Mouse (Mus musculus): ENCODE results near the gene 1700088E04Rik. TPM values are rescaled to one million over a fixed set of nuclear protein-coding genes. Genes with fewer than 3 reads are reported as not detected.

Gene 1700088E04Rik
- polyA plus RNA-seq, 1 experiment from 2014 or later, result 6.0 TPM

- Histone ChIP-seq H3K4me3 (no peak overlapping the region), H3K4me2 (no peak overlapping the region), H3K27me3 (replicated peaks) (no peaks in the 10 kb centered on the region), H3K4me1 (peaks cover 42% of the 10 kb centered on the region), H3K27ac (replicated peaks) (peak overlapping the region; percentile 20; the same call in 1 of the 2 replicates), H3K9me3 (no peaks in the 10 kb centered on the region), H3K9ac (peak overlapping the region; percentile 28; the same call in 1 of the 2 replicates), H3K36me3 (peaks cover 89% of the 10 kb centered on the region)
- no peak for ATAC-seq (ENCODE audit: extremely low read depth, insufficient number of reproducible peaks, low FRiP score, low TSS enrichment)
- WGBS, result 49% methylated on average over 5 of the region's 5 CpGs
Observed at GRCm38 (mm10) chr15:79115276-79115675, 25.8 kb downstream of the 1700088E04Rik start.

- ATAC-seq (ENCODE audit: extremely low read depth, insufficient number of reproducible peaks, low FRiP score, low TSS enrichment), result peak; percentile 59
- Histone ChIP-seq H3K4me1 (peaks cover 58% of the 10 kb centered on the region), H3K27me3 (replicated peaks) (no peaks in the 10 kb centered on the region), H3K27ac (replicated peaks) (peak overlapping the region; percentile 97), H3K9me3 (no peaks in the 10 kb centered on the region), H3K36me3 (peaks cover 54% of the 10 kb centered on the region), H3K9ac (peak overlapping the region; percentile 99), H3K4me3 (peak overlapping the region; percentile 97), H3K4me2 (peak overlapping the region; percentile 92)
- 26% methylated on average over 4 of the region's 4 CpGs for WGBS
Observed at GRCm38 (mm10) chr15:79111774-79112173, 29.3 kb downstream of the 1700088E04Rik start.

- H3K9ac ChIP-seq, result peak overlapping the region; percentile 99
- no peaks in the 10 kb centered on the region for H3K9me3 ChIP-seq
- peak overlapping the region; percentile 97 for H3K27ac ChIP-seq (replicated peaks)
- peaks cover 55% of the 10 kb centered on the region for H3K4me1 ChIP-seq
- ATAC-seq (ENCODE audit: extremely low read depth, insufficient number of reproducible peaks, low FRiP score, low TSS enrichment), result no peak
- WGBS, result 50% methylated on average over 2 of the region's 2 CpGs
- H3K27me3 ChIP-seq (replicated peaks), result no peaks in the 10 kb centered on the region
- peak overlapping the region; percentile 97 for H3K4me3 ChIP-seq
- peak overlapping the region; percentile 92 for H3K4me2 ChIP-seq
- peaks cover 42% of the 10 kb centered on the region for H3K36me3 ChIP-seq
Observed at GRCm38 (mm10) chr15:79110528-79110927, 30.5 kb downstream of the 1700088E04Rik start.

GRCm38 (mm10) chr15:79110031-79110430 is 31.0 kb downstream of the 1700088E04Rik start:
- peak overlapping the region; percentile 92 for H3K4me2 ChIP-seq
- peaks cover 37% of the 10 kb centered on the region for H3K36me3 ChIP-seq
- no peaks in the 10 kb centered on the region for H3K9me3 ChIP-seq
- peak overlapping the region; percentile 97 for H3K27ac ChIP-seq (replicated peaks)
- peak overlapping the region; percentile 97 for H3K4me3 ChIP-seq
- ATAC-seq (ENCODE audit: extremely low read depth, insufficient number of reproducible peaks, low FRiP score, low TSS enrichment), result no peak
- 10% methylated on average over 9 of the region's 9 CpGs for WGBS
- H3K4me1 ChIP-seq, result peaks cover 50% of the 10 kb centered on the region
- H3K27me3 ChIP-seq (replicated peaks), result no peaks in the 10 kb centered on the region
- H3K9ac ChIP-seq, result peak overlapping the region; percentile 99

GRCm38 (mm10) chr15:79109321-79109934 is 31.6 kb downstream of the 1700088E04Rik start:
- Histone ChIP-seq H3K36me3 (peaks cover 31% of the 10 kb centered on the region), H3K4me3 (peak overlapping the region; percentile 97), H3K27me3 (replicated peaks) (no peaks in the 10 kb centered on the region), H3K9ac (peak overlapping the region; percentile 99), H3K4me2 (peak overlapping the region; percentile 92), H3K27ac (replicated peaks) (peak overlapping the region; percentile 97), H3K4me1 (peaks cover 45% of the 10 kb centered on the region), H3K9me3 (no peaks in the 10 kb centered on the region)
- 1% methylated on average over 38 of the region's 46 CpGs for WGBS
- ATAC-seq (ENCODE audit: extremely low read depth, insufficient number of reproducible peaks, low FRiP score, low TSS enrichment), result 0 out of 2 replicates have a peak, but pooled peaks have one; percentile 8

GRCm38 (mm10) chr15:79108421-79109320 is 32.4 kb downstream of the 1700088E04Rik start, which contains the start of gene Micall1:
Micall1 (plus strand) TSS chr15:79108898.
- Histone ChIP-seq H3K9ac (peak within 1 kb of the TSS; percentile 99), H3K27ac (replicated peaks) (peak within 1 kb of the TSS; percentile 97), H3K9me3 (no peaks in the 10 kb centered on the region), H3K4me2 (peak within 1 kb of the TSS; percentile 92), H3K36me3 (peaks cover 23% of the 10 kb centered on the region), H3K4me1 (peaks cover 45% of the 10 kb centered on the region), H3K4me3 (peak within 1 kb of the TSS; percentile 97), H3K27me3 (replicated peaks) (no peaks in the 10 kb centered on the region)
- WGBS, result under 1% methylated on average over 68 of the region's 85 CpGs
- peak; percentile 45; the same call in 1 of the 2 replicates for ATAC-seq (ENCODE audit: extremely low read depth, insufficient number of reproducible peaks, low FRiP score, low TSS enrichment)

GRCm38 (mm10) chr15:79107966-79108365 is 33.1 kb downstream of the 1700088E04Rik start:
- H3K4me3 ChIP-seq, result peak overlapping the region; percentile 97
- ATAC-seq (ENCODE audit: extremely low read depth, insufficient number of reproducible peaks, low FRiP score, low TSS enrichment), result no peak
- H3K27me3 ChIP-seq (replicated peaks), result no peaks in the 10 kb centered on the region
- peaks cover 16% of the 10 kb centered on the region for H3K36me3 ChIP-seq
- H3K9ac ChIP-seq, result peak overlapping the region; percentile 99
- H3K4me1 ChIP-seq, result peaks cover 43% of the 10 kb centered on the region
- H3K27ac ChIP-seq (replicated peaks), result peak overlapping the region; percentile 97
- 18% methylated on average over 7 of the region's 7 CpGs for WGBS
- peak overlapping the region; percentile 92 for H3K4me2 ChIP-seq
- H3K9me3 ChIP-seq, result no peaks in the 10 kb centered on the region

- Histone ChIP-seq H3K4me2 (no peak overlapping the region), H3K9ac (no peak overlapping the region), H3K27me3 (replicated peaks) (no peaks in the 10 kb centered on the region), H3K27ac (replicated peaks) (no peak overlapping the region), H3K36me3 (0 out of 2 replicates have a peak, but pooled peaks cover 3% of the 10 kb centered on the region), H3K4me3 (no peak overlapping the region), H3K9me3 (no peaks in the 10 kb centered on the region), H3K4me1 (peaks cover 40% of the 10 kb centered on the region)
- ATAC-seq (ENCODE audit: extremely low read depth, insufficient number of reproducible peaks, low FRiP score, low TSS enrichment), result no peak
- WGBS, result 55% methylated on average over 2 of the region's 2 CpGs
Observed at GRCm38 (mm10) chr15:79105804-79106203, 35.2 kb downstream of the 1700088E04Rik start.

- H3K4me3 ChIP-seq, result no peak overlapping the region
- H3K36me3 ChIP-seq, result no peaks in the 10 kb centered on the region
- peaks cover 51% of the 10 kb centered on the region for H3K4me1 ChIP-seq
- 0 out of 2 replicates have a peak overlapping the region, but pooled peaks have one; percentile 10 for H3K9ac ChIP-seq
- no peak overlapping the region for H3K4me2 ChIP-seq
- ATAC-seq (ENCODE audit: extremely low read depth, insufficient number of reproducible peaks, low FRiP score, low TSS enrichment), result no peak
- H3K27ac ChIP-seq (replicated peaks), result no peak overlapping the region
- no peaks in the 10 kb centered on the region for H3K27me3 ChIP-seq (replicated peaks)
- WGBS, result 72% methylated on average over 10 of the region's 10 CpGs
- no peaks in the 10 kb centered on the region for H3K9me3 ChIP-seq
Observed at GRCm38 (mm10) chr15:79103264-79103663, 37.8 kb downstream of the 1700088E04Rik start.

GRCm38 (mm10) chr15:79101531-79101930 is 39.5 kb downstream of the 1700088E04Rik start:
- Histone ChIP-seq H3K9ac (peak overlapping the region; percentile 60; the same call in 1 of the 2 replicates), H3K27ac (replicated peaks) (peak overlapping the region; percentile 68)
- ATAC-seq (ENCODE audit: extremely low read depth, insufficient number of reproducible peaks, low FRiP score, low TSS enrichment), result no peak

GRCm38 (mm10) chr15:79100391-79100790 is 40.7 kb downstream of the 1700088E04Rik start:
- Histone ChIP-seq H3K4me1 (peaks cover 71% of the 10 kb centered on the region), H3K36me3 (peaks cover 8% of the 10 kb centered on the region)

More at GRCm38 (mm10) chr15:79101531-79101930, 39.5 kb downstream of the 1700088E04Rik start:
- no peaks in the 10 kb centered on the region for H3K36me3 ChIP-seq
- no peak overlapping the region for H3K4me3 ChIP-seq
- H3K4me2 ChIP-seq, result no peak overlapping the region
- no peaks in the 10 kb centered on the region for H3K9me3 ChIP-seq
- no peaks in the 10 kb centered on the region for H3K27me3 ChIP-seq (replicated peaks)
- peaks cover 61% of the 10 kb centered on the region for H3K4me1 ChIP-seq

More at GRCm38 (mm10) chr15:79100391-79100790, 40.7 kb downstream of the 1700088E04Rik start:
- H3K4me2 ChIP-seq, result no peak overlapping the region
- H3K4me3 ChIP-seq, result no peak overlapping the region
- peak overlapping the region; percentile 96 for H3K27ac ChIP-seq (replicated peaks)
- H3K9me3 ChIP-seq, result no peaks in the 10 kb centered on the region
- no peak for ATAC-seq (ENCODE audit: extremely low read depth, insufficient number of reproducible peaks, low FRiP score, low TSS enrichment)
- WGBS, result 61% methylated on average over 4 of the region's 4 CpGs
- no peaks in the 10 kb centered on the region for H3K27me3 ChIP-seq (replicated peaks)
- no peak overlapping the region for H3K9ac ChIP-seq

Measured in heart, embryonic 13.5 days (tissue).